Mouse (Mus musculus) liver, adult (tissue): ENCODE measurements around the gene Apex1.
"Not testable (repeated sequence)": the region's sequence is repeated elsewhere in the genome, so short reads cannot be mapped to it uniquely, and the experiment has no call there.

Experiments
- GATA4 ChIP-seq: IDR thresholded peaks from 2 replicates; pipeline ENCODE4 v1.6.1; 2014; ENCODE audit warnings: mild to moderate bottlenecking, low read length; ENCODE audit not compliant: insufficient replicate concordance

Gene Apex1

DNA sequence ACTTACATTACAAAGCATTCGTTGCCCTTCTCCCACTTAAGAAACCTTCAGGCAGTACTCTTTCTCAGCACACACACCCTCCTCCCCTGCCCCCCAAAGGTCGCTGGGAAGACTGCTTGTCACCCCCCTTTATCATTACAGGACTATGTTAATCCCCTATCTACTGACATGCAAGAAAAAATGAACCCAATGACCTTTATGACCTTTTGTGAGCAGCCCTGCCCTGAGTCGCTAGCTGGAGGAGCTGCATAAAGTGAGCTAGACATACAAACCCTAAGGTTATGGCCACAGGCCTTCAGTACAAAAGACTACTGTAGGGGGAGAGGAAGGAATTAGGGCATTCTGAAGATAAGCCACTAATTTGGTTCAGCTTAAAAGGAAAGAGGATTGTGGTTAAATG is 13.4 kb upstream of the Apex1 start:
- no peak for TF ChIP-seq GATA4

- TF ChIP-seq GATA4: no peak; the same call in 1 of the 2 replicates
These were observed 548 bp downstream of the Apex1 start for GRCm38 (mm10) chr14:50925111-50925920.

- TF ChIP-seq GATA4: no peak
These were observed 2.6 kb downstream of the Apex1 start for GRCm38 (mm10) chr14:50927366-50927765.

DNA sequence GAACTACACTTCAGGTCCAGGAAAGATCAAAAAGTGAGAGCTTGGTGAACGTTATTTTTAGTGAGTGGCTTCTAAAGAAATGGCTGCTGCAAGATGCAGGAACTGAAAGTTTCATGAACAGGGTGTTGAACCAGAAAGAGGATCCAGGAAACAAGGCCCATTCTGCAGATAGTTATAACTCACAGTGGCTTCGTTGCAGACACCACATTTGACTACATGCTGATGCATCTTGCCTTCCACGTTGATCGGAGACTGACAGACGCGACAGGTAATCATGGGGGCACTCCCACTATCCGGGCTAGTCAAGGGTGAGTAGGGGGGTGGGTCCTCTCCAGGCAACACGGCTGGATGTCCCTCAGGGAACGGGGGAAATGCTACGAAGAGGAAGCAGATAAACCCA is 5.2 kb downstream of the Apex1 start:
- no peak for TF ChIP-seq GATA4

GRCm38 (mm10) chr14:50930377-50930753 is 5.6 kb downstream of the Apex1 start:
- no peak for TF ChIP-seq GATA4

DNA sequence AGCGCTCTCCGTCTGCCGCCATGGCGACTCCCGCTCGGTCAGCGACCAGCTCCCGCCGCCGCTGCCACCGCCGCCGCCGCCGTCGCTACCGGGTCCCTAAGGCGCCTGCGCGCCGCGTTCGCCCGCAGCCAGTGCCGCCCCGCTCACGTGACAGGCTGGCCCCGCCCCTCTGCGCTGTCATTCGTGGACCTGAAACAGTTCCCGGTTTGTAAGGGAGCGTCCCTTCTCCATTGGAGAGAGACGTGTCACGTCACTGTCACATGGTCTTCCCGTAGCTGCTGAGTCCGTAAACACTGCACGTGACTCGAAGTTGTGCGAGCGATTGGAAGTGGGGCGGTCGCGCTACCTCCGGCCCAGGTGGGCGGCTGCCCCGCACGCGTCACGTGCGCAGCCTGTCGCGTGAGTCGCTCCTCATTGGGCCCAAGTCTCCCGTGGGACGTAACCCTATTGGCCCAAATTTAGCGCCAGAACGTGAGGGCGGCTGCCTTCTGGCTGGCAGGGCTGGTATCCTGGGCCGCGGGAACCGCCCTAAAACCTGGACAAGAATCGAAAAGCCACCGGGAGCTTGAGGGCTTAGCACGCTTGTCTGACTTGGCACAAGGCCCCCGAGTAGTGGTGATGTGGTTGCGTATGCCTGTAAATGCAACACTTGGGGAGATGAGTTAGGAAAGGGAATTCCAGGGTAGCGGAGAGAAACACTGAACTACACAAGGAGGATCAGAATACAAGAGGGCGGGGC is 6.2 kb downstream of the Apex1 start, which contains the start of the genes Pip4p1 and Pnp:
Gene Pip4p1, minus strand, starts transcription at position 103 of the 739 bp plus-strand sequence.
Gene Pnp, plus strand, starts transcription at position 329 of the 739 bp plus-strand sequence.
- TF ChIP-seq GATA4: no peak

DNA sequence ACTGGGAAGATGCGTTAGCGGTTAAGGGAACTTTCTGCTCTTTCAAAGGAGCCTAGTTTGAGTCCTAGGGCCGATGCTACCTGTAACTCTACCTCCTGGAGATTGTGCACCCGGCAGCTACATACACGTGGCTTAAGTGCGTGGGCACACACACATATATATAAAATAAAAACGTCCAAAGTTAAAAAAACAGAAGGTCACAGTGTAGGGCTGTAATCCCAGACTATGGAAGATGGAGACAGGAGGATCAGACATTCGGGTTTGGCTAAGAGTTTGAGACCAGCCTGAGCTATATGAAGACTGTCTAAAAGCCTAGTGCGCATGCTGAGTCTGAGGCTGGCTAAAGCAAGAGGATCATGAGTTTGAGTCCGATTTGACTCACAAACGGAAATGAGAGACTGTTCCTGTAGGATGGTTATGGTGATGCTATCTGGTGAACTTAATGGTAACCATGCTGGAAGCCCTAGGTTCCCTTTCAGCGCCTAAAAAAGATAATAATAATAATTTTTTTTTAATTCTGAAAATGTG is 6.8 kb downstream of the Apex1 start:
- no peak for TF ChIP-seq GATA4

- no peak for TF ChIP-seq GATA4
These were observed 11.9 kb downstream of the Apex1 start for GRCm38 (mm10) chr14:50936649-50937048.

GRCm38 (mm10) chr14:50938119-50938908 is 13.5 kb downstream of the Apex1 start:
- TF ChIP-seq GATA4: no peak

- no peak for TF ChIP-seq GATA4
These were observed 14.2 kb downstream of the Apex1 start for GRCm38 (mm10) chr14:50938940-50939339.

DNA sequence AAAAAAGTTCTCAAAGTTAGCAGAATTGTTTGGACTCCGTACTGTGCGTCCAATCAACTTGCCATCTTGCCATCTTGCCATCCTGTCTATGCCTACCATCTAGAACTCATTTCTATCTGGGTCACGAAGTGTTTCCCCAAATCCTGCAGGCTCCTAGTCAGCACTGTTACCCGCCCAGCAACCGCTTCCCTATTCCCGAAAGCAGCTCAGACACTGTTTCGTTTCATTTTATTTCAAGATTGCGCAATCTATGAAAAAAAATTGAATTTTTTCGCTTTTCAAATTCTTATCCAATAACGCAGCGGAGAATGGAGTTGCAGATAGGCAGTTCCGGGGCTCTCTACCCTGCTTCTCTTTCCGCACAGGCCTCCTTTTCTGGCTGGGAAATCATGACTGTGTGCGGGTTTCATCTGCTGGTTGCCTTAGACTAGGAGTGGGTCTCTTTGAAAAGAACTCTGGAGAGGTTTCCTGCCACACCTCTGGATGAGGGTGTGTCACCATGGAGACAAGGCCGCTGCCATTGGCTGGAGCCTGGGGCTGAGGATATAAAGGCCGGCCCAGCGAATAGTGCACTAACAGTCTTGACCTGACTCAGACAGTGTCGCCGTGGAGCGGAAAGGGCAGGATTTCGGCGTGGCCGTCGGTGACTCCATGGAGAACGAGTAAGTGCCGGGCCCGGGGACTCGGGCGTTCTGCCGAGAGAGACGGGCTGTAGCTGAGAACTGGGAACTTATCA is 19.3 kb downstream of the Apex1 start, which contains the start of gene Gm49342:
Gene Gm49342, plus strand, starts transcription at position 586 of the 736 bp plus-strand sequence.
- TF ChIP-seq GATA4: no peak

GRCm38 (mm10) chr14:50955487-50955886 is 30.7 kb downstream of the Apex1 start:
- TF ChIP-seq GATA4: peak; percentile 63; the same call in 1 of the 2 replicates

GRCm38 (mm10) chr14:50955942-50956508 is 31.3 kb downstream of the Apex1 start, which contains the start of gene Pnp2:
Gene Pnp2 (plus strand): TSS chr14:50955992.
- TF ChIP-seq GATA4: not testable (repeated sequence)

DNA sequence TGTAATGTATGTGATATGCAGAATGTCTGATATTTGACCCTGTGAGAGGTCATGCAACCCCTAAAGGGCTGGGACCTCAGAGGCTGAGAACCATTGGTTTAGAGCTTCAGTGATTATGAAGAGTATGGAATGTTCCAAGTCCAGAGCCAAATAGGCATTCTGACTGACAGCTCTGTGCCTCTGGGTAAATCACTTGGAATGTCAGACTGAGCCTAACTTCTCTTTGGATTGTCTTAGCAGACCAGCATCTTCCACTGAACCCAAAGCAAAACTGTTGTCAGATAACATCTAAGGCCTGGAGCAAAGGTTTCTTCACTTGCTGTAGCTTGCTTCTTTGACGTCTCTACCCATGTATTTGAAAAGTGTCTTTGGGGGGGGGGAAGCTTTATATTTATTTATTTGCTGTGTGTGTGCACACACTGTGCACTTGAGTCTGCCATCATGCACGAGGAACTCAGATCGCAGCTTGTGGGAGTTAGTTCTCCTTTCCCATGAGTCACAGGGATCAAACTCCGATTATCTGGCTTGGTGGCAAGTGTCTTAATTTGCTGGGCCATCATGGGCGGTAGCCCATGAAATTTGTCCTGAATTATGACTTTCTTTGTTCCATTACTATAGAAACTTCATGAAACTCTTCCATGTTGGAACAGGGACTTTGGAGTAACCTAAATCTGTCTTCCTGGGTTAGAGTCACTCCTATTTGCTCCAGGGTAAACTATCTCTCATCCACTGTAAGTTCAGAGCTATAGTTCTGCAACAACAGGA is 43.6 kb downstream of the Apex1 start:
- TF ChIP-seq GATA4: no peak

- no peak for TF ChIP-seq GATA4
These were observed 44.3 kb downstream of the Apex1 start for GRCm38 (mm10) chr14:50969041-50969440.
